ENCODE assay signal across 8 mouse cellular contexts in the genomic region with DNA sequence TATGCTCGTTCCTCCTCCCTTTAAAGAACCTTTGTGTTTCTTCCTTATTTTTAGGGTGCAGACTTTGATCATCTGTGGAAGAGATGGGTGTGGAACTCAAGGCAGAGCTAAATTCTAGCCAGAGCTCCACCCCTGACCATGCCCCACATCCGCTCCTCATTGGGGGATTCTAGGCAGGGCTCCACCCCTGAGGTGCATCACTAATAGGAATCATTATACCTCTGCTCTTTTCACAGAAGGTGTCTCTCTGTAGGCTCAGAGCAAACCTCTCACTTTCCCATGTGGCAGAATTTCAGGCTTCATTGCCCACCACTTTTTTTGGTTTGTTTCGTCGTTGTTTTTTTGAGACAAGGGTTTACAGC. TPM values are rescaled to one million over a fixed set of nuclear protein-coding genes. Genes with fewer than 3 reads are reported as not detected.
DNase-seq lines count a peak whose midpoint lies in the region; ATAC-seq and TF ChIP-seq lines count a peak whose summit lies in the region.

No protein-coding gene starts in this region.

- WGBS in forebrain, embryonic 15.5 days: 67% methylated on average over 4 of the region's 4 CpGs

- TF ChIP-seq EP300 in ES-Bruce4 (IDR thresholded peaks at IDR 0.05; ENCODE audit: insufficient read depth, low read depth, low read length): no peak

- TF ChIP-seq POLR2A in ES-Bruce4 (IDR thresholded peaks at IDR 0.05; ENCODE audit: insufficient read depth, low read length): no peak

- intact Hi-C loops in left cerebral cortex, adult 2 months (cut with DNase I): loop anchor here (1.0 to 5.0 kb wide), 2 partner anchors 29 to 43 kb away; a partner anchor contains a TSS

- no peak overlapping the region for H3K4me2 ChIP-seq in forebrain, embryonic 15.5 days (replicated peaks)

- peak; percentile 50 for DNase-seq in kidney, adult 11 months
- no peak for DNase-seq in kidney, postnatal 4 days
- DNase-seq in cerebellum, postnatal 4 days (ENCODE audit: low spot score in 2 of 2): no peak
- no peak for DNase-seq in adrenal gland, postnatal 4 days (ENCODE audit: low spot score in 2 of 2)
- no peak for DNase-seq in left cerebral cortex, adult 2 months (ENCODE audit: extremely low spot score in 1 of 2, low spot score in 2 of 2)

- peaks cover 13% of the 10 kb centered on the region for H3K4me1 ChIP-seq in ES-Bruce4 (ENCODE audit: control insufficient read depth, insufficient read depth, low read length)
- peaks cover 29% of the 10 kb centered on the region for H3K4me1 ChIP-seq in forebrain, embryonic 15.5 days

- H3K27me3 ChIP-seq in ES-Bruce4 (ENCODE audit: control insufficient read depth, insufficient read depth, low read length, poor library complexity, severe bottlenecking): no peaks in the 10 kb centered on the region
- H3K27me3 ChIP-seq in forebrain, embryonic 15.5 days: no peaks in the 10 kb centered on the region

- H3K9me3 ChIP-seq in ES-Bruce4 (replicated peaks; ENCODE audit: control insufficient read depth, insufficient read depth, low read length, poor library complexity, severe bottlenecking): no peaks in the 10 kb centered on the region
- H3K9me3 ChIP-seq in forebrain, embryonic 15.5 days: no peaks in the 10 kb centered on the region

- peak overlapping the region; percentile 70 for H3K27ac ChIP-seq in ES-Bruce4 (ENCODE audit: insufficient read depth, low read length)
- peak overlapping the region; percentile 45 for H3K27ac ChIP-seq in forebrain, embryonic 15.5 days (replicated peaks)
- H3K27ac ChIP-seq in left cerebral cortex, adult 2 months: no peak overlapping the region

- no peak for ATAC-seq in forebrain, embryonic 15.5 days (replicated peaks)
- peak; percentile 76 for ATAC-seq in megakaryocyte-erythroid progenitor cell, adult 5-6 weeks (replicated peaks; ENCODE audit: low FRiP score, low TSS enrichment, poor library complexity, severe bottlenecking)

- H3K9ac ChIP-seq in ES-Bruce4 (ENCODE audit: low read depth, poor library complexity, severe bottlenecking): peak overlapping the region; percentile 8
- no peak overlapping the region for H3K9ac ChIP-seq in forebrain, embryonic 15.5 days (replicated peaks)

- no peak for TF ChIP-seq CTCF in ES-Bruce4 (IDR thresholded peaks at IDR 0.05; ENCODE audit: low read depth, low read length)
- no peak for TF ChIP-seq CTCF in left cerebral cortex, adult 2 months (IDR thresholded peaks at IDR 0.05)

- no peak overlapping the region; the same call in 1 of the 2 replicates for H3K4me3 ChIP-seq in ES-Bruce4 (ENCODE audit: low read depth, low read length)
- H3K4me3 ChIP-seq in forebrain, embryonic 15.5 days: no peak overlapping the region
- H3K4me3 ChIP-seq in left cerebral cortex, adult 2 months: no peak overlapping the region

- H3K36me3 ChIP-seq in ES-Bruce4 (ENCODE audit: control insufficient read depth, insufficient read depth, low read length, poor library complexity, severe bottlenecking): no peaks in the 10 kb centered on the region
- no peaks in the 10 kb centered on the region for H3K36me3 ChIP-seq in forebrain, embryonic 15.5 days

RNA-seq across cellular contexts. Expression of a gene that starts 2.0 kb away (rescaled TPM):
- 45.6 and 47.1 TPM in 2 replicates for polyA plus RNA-seq in ES-Bruce4 (2011; ENCODE audit: insufficient read depth, insufficient read length, low read depth, missing spikeins)
- 83.4 and 87.5 TPM in 2 replicates for polyA plus RNA-seq in forebrain, embryonic 15.5 days (2015; fragmentation: Nextera tagmentation; extraction: Ambion mirVana)
- total RNA-seq in megakaryocyte-erythroid progenitor cell, adult 5-6 weeks (2014; fragmentation: Nextera tagmentation): 27.4 and 32.0 TPM in 2 replicates
- total RNA-seq in megakaryocyte-erythroid progenitor cell, adult 5-6 weeks (2017): 11.8 and 14.8 TPM in 2 replicates
- 10 to 100 TPM; 72.0 to 76.3 TPM for total RNA-seq in adrenal gland, postnatal 4 days (2021)
- total RNA-seq in left cerebral cortex, adult 2 months (2021): 10 to 100 TPM; 85.1 to 96.7 TPM

RNA-seq across cellular contexts. Expression of a gene that starts 19.1 kb away (rescaled TPM):
- polyA plus RNA-seq in ES-Bruce4 (2011; ENCODE audit: insufficient read depth, insufficient read length, low read depth, missing spikeins): 54.6 and 57.4 TPM in 2 replicates
- polyA plus RNA-seq in forebrain, embryonic 15.5 days (2015; fragmentation: Nextera tagmentation; extraction: Ambion mirVana): 60.9 and 64.8 TPM in 2 replicates
- total RNA-seq in megakaryocyte-erythroid progenitor cell, adult 5-6 weeks (2014; fragmentation: Nextera tagmentation): 149 and 158 TPM in 2 replicates
- 78.4 and 117 TPM in 2 replicates for total RNA-seq in megakaryocyte-erythroid progenitor cell, adult 5-6 weeks (2017)
- total RNA-seq in adrenal gland, postnatal 4 days (2021): 100 to 1,000 TPM; 126 to 134 TPM
- total RNA-seq in left cerebral cortex, adult 2 months (2021): 10 to 100 TPM; 42.8 to 48.8 TPM

RNA-seq across cellular contexts. Expression of a gene that starts 36.2 kb away (rescaled TPM):
- polyA plus RNA-seq in ES-Bruce4 (2011; ENCODE audit: insufficient read depth, insufficient read length, low read depth, missing spikeins): 82.7 and 84.6 TPM in 2 replicates
- polyA plus RNA-seq in forebrain, embryonic 15.5 days (2015; fragmentation: Nextera tagmentation; extraction: Ambion mirVana): 117 and 126 TPM in 2 replicates
- total RNA-seq in megakaryocyte-erythroid progenitor cell, adult 5-6 weeks (2014; fragmentation: Nextera tagmentation): 70.2 and 93.3 TPM in 2 replicates
- total RNA-seq in megakaryocyte-erythroid progenitor cell, adult 5-6 weeks (2017): 117 and 120 TPM in 2 replicates
- total RNA-seq in adrenal gland, postnatal 4 days (2021): 100 to 1,000 TPM; 169 to 173 TPM
- total RNA-seq in left cerebral cortex, adult 2 months (2021): 100 to 1,000 TPM; 244 to 251 TPM

RNA-seq across cellular contexts. Expression of a gene that starts 43.0 kb away (rescaled TPM):
- 17.5 and 19.8 TPM in 2 replicates for polyA plus RNA-seq in ES-Bruce4 (2011; ENCODE audit: insufficient read depth, insufficient read length, low read depth, missing spikeins)
- polyA plus RNA-seq in forebrain, embryonic 15.5 days (2015; fragmentation: Nextera tagmentation; extraction: Ambion mirVana): 52.6 and 55.1 TPM in 2 replicates
- 22.8 and 29.1 TPM in 2 replicates for total RNA-seq in megakaryocyte-erythroid progenitor cell, adult 5-6 weeks (2014; fragmentation: Nextera tagmentation)
- total RNA-seq in megakaryocyte-erythroid progenitor cell, adult 5-6 weeks (2017): 30.5 and 38.6 TPM in 2 replicates
- 10 to 100 TPM; 16.5 to 16.6 TPM for total RNA-seq in adrenal gland, postnatal 4 days (2021)
- 10 to 100 TPM; 13.6 to 15.5 TPM for total RNA-seq in left cerebral cortex, adult 2 months (2021)

RNA-seq across cellular contexts. Expression of a gene that starts 43.2 kb away (rescaled TPM):
- polyA plus RNA-seq in ES-Bruce4 (2011; ENCODE audit: insufficient read depth, insufficient read length, low read depth, missing spikeins): 7.2 and 9.6 TPM in 2 replicates
- polyA plus RNA-seq in forebrain, embryonic 15.5 days (2015; fragmentation: Nextera tagmentation; extraction: Ambion mirVana): 33.4 and 35.2 TPM in 2 replicates
- 22.8 and 26.4 TPM in 2 replicates for total RNA-seq in megakaryocyte-erythroid progenitor cell, adult 5-6 weeks (2014; fragmentation: Nextera tagmentation)
- 3.0 and 4.5 TPM in 2 replicates for total RNA-seq in megakaryocyte-erythroid progenitor cell, adult 5-6 weeks (2017)
- 10 to 100 TPM; 18.3 to 24.9 TPM for total RNA-seq in adrenal gland, postnatal 4 days (2021)
- 10 to 100 TPM; 45.0 to 46.0 TPM for total RNA-seq in left cerebral cortex, adult 2 months (2021)
